Mouse (Mus musculus): ENCODE measurements around the gene Tmem208. TPM values are rescaled to one million over a fixed set of nuclear protein-coding genes. Genes with fewer than 3 reads are reported as not detected.
"Not testable (repeated sequence)": the region's sequence is repeated elsewhere in the genome, so short reads cannot be mapped to it uniquely, and the experiment has no call there.

The Tmem208 gene
- total RNA-seq (2022), result 10 to 100 TPM; 23.9 to 28.1 (median 26.0) TPM

DNA sequence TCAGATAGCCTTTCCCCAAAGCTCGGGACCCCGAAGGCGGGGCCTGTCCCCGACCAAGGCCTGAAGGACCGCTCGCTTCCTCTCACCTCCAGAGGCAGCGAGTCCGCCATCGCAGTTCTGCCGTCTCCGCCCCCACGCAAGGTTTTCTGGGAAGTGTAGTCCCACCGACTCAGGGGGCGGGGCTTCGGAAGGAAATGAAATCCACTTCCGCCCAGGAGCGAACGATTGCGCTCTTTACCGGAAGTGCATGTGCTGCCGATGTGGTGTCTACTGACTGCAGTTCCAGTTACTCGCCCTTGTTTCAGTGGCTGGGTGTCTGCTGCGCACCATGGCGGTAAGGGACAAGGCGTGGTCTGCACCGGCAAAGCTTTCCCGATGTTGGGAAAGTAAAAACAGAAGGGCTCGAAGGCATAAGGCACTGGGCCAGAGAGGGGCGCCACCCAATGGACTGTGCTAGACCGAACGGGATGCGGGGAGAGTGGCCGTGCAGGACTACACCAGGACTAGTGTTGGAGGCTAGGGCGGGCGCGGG lies at the start of gene Tmem208, which contains the start of gene Lrrc29:
TSS of gene Tmem208 (plus strand) at position 214 of the 532 bp plus-strand sequence.
TSS of gene Lrrc29 (minus strand) at position 138 of the 532 bp plus-strand sequence.
- peak; percentile 97 for DNase-seq (ENCODE audit: low spot score)

DNA sequence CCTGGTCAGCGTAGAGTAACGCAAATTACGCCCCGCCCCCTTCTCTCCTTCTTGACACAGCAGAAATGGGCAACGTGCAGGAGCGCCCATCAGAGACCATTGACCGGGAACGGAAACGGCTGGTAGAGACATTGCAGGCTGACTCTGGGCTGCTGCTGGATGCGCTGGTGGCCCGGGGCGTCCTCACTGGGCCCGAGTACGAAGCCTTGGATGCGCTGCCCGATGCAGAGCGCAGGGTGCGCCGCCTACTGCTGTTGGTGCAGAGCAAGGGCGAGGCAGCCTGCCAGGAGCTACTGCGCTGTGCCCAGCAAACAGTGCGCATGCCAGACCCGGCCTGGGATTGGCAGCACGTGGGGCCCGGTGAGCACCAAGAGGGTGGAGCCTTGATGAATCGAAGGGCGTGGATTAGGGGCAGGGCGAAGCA lies 47.2 kb upstream of the Tmem208 start:
- DNase-seq (ENCODE audit: low spot score), result peak; percentile 72

DNA sequence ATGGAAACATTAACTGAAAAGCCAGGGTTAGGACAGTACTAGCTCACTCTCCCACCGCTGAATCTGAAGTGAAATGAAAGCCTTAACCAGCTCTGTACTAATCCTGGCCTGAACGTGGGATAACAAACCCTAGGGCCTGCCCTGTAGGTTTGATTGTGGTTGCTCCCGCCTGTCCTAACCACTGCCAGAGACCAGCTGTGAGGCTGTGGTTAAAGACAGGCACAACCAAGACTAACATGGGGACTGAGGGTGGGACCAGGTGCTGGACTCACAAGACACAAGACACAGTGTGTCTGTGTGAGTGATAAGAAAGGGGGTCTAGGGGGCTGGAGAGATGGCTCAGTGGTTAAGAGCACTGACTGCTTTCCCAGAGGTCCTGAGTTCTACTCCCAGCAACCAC lies 45.6 kb upstream of the Tmem208 start:
- no peak for DNase-seq (ENCODE audit: low spot score)

DNA sequence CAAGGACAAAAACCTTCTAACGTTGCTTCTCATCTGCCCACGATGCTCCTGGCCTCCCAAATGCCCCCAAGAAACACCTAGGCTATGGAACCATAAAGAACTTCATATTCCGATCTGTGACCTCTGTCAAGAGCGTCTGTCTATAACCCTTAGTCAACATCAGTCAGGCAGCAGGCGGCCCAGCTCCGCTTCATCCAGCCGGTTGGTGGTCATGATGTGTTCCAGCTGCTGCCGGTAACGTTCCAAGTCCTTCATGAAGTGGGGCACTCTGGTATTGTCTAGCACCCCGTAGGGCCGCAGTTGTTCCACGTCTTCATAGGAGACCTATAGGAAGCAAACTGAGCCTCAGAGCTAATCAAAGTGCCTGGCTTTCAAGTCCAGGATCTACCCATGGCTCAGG lies 44.3 kb upstream of the Tmem208 start:
- DNase-seq (ENCODE audit: low spot score), result no peak

DNA sequence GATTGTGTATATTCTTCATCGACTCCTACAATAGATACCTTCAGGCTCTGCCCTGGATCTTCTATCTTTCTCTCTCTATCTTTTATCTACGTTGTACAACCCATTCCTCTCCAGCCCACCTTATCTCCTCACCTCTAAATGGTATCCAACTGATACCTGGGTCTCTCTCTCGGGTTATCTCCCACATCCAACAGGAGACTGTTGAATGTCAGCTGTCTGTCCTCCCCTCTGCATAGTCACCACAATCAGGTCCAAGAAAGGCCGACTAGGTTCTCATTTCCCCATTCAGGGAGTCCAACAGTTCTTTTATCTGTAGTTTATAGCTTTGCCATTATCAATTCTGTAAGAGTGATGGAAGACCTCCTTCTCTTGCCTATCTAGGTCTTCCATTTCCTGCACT lies 43.9 kb upstream of the Tmem208 start:
- no peak for DNase-seq (ENCODE audit: low spot score)

DNA sequence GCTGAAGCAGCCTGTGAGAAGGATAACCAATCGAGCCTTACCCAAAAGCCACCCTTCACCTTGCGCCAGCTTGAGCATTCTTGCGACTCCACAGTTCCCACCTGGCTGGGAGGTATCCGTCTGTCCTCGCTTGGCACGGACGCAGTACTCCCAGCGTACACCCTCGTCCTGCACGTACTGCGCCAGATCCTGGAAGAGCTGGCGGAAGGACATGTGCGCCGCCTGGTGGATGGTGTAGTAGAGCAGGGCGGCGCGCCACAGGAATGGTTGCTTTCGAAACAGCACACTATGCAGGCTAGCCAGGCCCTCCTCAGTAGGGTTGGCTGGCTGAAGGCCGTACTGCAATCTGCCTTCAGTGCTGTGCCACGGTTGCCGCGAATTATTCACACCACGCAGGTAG lies 43.1 kb upstream of the Tmem208 start:
- DNase-seq (ENCODE audit: low spot score), result no peak

DNA sequence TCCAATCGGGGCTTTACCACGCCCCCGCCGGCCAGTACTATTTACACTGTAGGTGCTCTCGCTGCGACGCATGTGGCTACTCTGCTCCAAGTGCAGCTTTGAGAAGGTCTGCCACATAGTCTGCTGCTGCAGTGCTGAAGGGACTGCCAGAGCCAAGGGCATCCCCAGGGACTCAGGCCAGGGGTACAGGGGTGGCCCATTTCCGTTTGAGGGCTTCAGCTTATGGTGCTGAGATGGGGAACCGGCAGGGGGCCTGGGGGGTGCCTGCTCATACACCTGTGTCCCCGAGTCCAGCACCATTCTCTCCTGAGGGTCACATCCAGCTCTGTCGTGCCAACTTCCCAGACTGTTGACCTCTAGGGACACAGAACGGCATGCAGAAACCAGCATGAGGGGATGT lies 40.6 kb upstream of the Tmem208 start:
- DNase-seq (ENCODE audit: low spot score), result no peak

DNA sequence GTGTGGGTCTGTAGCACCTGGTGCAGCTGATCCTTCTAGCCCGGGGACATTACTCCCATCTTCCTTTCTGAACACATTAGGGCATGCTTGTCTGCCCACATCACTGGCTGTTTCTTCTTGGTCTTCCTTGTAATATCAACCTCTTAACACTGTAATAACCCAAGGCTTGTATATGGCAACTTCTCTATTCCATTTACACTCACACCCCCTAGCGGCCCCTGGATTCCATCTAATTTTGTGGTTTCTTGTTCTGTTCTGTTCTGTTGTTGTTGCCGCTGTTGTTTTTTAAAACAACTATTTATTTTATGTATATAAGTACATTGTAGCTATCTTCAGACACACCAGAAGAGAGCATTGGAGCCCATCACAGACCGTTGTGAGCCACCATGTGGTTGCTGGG lies 39.2 kb upstream of the Tmem208 start:
- no peak for DNase-seq (ENCODE audit: low spot score)

DNA sequence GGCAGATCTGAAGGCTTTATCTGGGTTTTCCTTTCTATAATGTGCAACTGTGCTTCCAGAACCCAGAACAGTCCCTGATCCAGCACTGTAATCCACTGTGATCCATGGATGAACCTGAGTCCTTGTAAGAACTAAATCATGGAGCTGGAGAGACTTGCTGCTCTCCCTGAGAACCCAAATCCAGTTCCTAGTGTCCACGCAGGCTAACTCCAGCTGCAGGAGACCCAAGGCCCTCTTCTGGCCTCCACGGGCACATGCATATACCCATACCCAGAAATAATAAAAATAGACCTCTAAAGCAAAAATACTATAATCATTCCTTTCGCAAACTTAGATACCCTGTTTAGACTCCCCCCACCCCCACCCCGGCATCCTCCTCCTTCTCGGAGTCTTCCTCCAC lies 37.9 kb upstream of the Tmem208 start:
- DNase-seq (ENCODE audit: low spot score), result no peak

DNA sequence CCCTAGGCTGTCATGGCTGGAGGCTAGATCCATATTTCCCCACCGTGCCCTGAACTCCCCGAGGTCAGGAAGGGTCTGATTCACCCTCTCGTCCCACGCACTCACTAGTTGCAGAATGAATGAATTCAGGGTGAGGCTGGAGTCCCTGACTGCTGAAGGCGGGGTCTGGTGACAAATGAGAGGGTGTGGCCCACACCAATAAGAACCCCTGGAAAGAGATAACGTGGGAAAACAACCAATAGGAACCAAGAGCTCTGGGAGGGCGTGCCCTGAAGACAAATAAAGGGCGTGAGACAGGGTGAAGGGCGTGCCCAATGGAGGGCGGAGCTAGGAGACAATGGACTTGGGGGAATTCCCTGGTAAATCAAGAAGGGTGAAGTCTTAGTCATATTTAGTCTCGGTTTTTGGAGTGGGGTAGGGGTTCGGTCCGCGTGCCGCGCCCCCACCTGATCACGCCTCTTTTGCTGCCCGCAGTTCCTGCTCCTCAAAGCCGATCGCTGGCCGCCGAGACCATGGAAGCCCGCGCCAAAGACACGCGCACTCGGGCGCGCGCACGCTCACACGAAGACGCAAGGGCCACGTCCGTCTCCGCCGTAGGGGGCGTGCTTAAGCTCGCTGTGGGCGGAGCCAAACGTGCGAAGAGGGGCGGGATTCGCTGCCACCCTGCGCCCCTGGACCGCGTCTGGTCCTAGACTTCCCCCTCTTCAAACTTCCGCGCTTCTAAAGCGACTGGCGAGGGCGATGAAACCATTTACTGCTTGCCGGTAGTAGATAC lies 37.0 kb upstream of the Tmem208 start:
- peak; percentile 89 for DNase-seq (ENCODE audit: low spot score)

DNA sequence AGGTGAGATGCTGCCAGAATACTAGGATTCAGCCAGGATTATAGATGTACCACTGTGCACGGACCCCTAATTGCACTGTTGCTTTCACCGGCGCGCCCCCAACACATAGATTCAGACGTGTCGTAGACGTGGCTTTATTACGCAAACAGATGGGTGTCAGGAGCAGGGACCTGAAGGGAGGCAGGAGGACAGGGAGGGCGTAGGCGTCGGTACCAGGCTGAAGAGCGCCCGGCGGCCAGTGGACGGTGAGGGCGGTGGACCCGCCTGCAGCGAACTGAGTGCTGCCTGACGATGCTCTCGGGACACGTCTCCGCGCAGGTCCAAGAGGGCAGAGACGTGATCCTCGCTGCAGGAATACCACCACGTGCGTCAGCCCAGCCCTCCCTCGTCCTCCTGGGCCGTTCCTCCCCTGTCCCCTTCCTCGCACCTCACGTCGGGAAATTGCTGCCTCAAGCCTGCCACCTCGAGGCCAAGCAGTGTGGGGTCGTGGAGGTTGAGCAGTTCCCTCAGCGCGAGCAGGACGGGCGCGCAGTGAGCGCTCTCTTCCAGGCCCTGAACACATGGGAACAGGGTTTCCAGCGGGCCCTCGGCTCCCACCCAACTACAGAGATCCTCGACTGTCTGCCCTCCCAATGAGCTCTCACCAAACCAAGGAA lies 36.2 kb upstream of the Tmem208 start, which contains the start of gene 4931428F04Rik:
TSS of gene 4931428F04Rik (minus strand) at position 60 of the 656 bp plus-strand sequence.
- DNase-seq (ENCODE audit: low spot score), result no peak

DNA sequence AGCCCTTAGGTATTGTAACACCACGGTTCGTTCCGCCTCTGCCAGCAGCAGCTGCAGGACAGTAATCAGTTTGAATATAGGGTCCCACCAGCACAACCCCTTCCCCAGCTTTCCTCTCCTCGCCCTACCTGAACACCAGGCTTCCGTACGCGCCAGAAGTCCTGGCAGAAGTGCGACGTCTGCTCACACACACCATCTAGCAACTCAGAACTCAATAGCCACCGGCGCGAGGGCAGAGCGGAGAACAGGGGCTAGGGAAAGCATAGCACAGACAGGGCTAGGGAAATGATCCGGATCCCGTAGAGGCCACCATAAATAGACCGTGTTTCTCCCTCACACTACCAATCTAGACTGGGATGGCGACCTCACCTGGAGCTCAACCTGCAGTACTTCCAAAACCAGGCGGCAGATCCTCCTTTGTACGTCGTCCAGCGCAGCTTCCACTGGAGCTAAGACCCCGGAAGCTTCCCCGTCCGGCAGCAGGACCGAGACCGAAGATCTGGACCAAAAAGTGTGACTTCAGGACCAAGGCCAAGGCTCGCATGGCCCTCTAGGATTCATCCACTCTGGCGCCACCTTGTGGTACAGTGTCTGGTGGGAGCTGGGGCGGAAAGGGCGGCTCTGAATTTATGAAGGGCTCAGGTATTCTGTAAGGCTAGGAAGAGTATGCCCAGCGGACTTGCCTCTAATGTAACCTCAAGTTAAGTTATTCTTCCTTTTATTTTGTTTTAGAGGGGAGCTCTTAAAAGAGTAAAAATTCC lies 35.4 kb upstream of the Tmem208 start:
- peak; percentile 85 for DNase-seq (ENCODE audit: low spot score)

DNA sequence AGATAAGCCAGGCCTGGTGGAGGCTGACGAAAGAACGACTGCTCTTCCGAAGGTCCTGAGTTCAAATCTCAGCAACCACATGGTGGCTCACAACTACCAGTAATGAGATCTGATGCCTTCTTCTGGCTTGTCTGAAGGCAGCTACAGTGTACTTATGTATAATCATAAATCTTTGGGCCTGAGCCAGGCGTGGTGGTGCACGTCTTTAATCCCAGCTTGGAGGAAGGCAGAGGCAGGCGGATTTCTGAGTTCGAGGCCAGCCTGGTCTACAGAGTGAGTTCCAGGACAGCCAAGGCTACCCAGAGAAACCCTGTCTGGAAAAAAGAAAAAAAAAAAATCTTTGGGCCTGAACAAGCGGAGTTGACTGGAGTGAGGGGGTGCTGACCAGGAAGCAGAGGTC lies 34.8 kb upstream of the Tmem208 start:
- DNase-seq (ENCODE audit: low spot score), result not testable (repeated sequence)

DNA sequence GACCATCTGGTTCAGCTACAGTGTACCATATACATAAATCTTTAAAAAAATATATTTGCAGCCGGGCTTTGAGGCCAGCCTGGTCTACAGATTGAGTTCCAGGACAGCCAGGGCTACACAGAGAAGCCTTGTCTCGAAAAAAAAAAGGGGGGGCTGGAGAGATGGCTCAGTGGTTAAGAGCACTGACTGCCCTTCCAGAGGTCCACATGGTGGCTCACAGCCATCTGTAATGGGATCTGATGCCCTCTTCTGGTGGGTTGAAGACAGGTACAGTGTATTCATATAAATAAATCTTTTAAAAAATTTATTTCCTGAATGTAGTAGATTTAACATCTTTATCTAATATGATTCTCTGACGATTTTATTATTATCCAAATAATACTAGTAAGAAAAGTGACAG lies 34.4 kb upstream of the Tmem208 start:
- not testable (repeated sequence) for DNase-seq (ENCODE audit: low spot score)

DNA sequence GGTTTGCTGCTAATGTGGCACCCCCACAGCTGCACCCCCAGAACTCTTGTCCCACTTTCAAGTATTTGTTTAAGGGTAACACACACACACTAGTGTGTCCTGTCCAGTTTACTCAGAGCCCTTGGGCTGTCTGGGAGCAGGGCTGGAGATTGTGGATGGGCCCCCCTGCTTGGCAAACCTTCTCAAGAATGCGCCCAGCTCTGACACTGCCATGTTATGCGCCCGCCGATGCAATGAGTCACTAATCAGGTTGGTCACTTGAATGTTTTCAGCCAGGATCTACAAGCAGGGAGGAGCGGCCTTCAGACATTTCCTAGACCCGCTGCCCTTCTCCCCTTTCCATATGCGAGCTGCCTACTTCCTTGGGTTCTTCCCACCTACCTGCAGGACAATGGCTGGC lies 33.7 kb upstream of the Tmem208 start:
- DNase-seq (ENCODE audit: low spot score), result no peak

DNA sequence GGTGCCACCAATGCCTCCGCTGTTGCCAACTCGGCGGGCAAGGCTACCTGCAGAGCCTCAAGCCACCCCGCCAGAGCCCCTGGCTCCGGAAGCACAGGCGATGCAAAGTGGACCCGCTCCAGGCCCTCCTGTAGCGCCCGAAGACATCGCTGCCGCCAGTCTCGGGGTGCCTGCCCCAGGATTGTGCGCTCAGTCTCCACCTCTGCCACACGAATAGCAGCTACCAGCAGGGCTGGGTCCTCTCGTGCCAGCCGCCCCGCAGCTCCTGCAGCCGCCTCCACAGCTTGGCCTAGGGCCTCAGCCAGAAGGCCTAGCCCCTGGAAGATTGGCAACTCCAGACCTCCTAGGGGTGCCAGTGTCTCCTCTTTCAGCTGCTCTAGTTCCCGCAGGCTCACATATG lies 32.7 kb upstream of the Tmem208 start:
- no peak for DNase-seq (ENCODE audit: low spot score)

DNA sequence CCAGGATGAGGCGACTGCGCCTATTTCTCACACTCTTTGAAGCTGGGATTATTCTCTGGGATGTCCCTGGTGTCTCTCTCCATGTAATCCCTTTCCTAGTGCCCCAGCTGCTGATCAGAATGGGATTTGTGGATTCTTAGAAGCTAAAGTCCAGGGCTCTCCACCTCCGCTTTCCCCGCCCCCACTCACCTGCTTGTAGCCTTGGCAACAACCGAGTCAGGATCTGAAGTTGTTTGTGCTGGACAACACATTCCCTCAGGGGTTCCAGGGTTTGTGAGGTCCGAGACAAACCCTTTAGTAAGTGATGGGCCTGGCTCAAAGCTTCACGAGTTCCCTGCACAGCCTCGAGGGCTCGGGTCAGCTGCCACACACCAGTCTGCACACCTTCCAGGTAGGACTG lies 31.4 kb upstream of the Tmem208 start:
- DNase-seq (ENCODE audit: low spot score), result no peak

DNA sequence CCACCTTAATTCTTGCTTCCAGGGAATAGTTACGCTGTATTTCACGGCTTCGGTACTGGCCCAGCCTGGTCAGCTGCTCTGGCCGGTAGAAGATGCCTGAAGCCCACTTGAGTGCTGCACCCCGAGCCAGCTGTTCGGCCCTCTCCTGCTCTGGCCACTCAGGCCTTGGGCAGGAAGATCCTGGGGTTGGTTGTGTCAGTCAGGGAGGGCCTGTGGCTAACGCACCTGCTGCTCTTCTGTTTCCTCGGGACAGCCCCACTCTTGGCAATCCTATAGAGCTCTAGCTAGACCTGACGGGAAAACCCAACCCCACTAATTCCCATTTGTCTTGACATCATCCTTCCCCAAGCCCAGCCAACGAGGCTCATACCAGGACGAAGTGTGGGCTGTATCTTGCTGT lies 30.9 kb upstream of the Tmem208 start:
- no peak for DNase-seq (ENCODE audit: low spot score)

DNA sequence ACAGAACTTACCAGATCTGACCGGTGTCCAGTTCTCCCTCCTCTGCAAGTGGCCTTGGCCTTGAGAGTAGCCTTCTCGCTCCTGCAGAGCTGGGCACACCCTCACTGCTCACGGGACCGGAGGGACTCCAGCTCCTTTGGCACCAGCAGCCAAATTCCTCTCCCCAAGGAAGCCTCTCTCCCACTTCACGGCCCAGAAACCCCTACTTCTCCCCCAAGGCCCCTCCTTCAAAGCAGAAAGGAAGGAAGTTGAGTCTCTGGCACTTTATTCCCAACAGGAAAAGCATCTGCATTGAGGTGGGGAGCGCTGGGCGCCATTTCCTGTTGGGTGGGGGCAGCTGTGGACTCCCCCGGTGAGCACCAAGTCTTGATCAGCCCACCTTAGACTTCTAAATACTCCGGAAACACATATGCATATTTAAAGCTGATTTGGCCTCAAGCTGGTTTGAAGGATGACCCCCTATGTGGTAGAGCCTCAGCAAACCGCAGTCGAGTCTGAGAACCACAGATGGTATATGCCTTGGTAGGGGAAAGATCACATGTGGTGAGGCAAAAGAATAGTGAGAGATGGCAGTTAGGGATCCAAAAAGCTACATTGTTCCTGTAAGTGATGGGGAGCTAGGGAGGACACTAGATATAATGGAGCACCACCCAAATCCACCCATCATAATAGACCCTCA lies 30.1 kb upstream of the Tmem208 start, which contains the start of gene Exoc3l:
TSS of gene Exoc3l (minus strand) at position 207 of the 679 bp plus-strand sequence.
- no peak for DNase-seq (ENCODE audit: low spot score)

DNA sequence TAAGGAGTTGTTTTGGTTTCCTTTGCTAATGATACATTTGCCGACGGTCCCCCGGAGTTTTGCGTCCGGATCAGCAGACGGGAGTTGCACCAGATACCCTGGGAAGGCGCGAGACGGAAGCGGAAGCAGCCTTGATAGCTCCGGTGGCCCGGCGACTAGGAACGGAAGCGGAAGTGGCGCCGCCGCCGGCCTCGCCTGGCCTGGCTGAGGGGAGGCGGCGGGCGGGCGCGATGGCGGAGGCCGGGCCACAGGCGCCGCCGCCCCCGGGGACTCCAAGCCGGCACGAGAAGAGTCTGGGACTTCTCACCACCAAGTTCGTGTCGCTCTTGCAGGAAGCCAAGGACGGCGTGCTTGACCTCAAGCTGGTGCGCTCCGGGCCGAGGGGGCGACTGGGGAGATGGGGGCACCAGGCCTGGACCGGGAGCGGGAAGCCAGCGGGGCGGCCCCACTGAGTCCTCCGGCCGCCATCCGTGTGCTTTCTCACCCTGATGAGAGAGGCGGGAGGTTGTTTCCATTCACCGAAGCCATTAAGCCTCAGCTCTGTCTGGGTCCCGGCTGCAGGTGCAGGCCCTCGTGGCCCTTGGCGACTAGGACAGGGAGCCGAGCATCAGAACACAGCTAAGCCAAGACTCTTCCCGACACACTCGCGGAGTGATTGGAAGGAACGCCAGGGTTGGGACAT lies 28.5 kb upstream of the Tmem208 start, which contains the start of gene E2f4:
TSS of gene E2f4 (plus strand) at position 153 of the 682 bp plus-strand sequence.
- peak; percentile 93 for DNase-seq (ENCODE audit: low spot score)
